Mouse (Mus musculus) gastrocnemius, postnatal 10 days (tissue): ENCODE results near the gene Hrk. TPM values are rescaled to one million over a fixed set of nuclear protein-coding genes. Genes with fewer than 3 reads are reported as not detected.

Source experiments
- DNase-seq: peaks from one replicate; pipeline ENCODE4 v3.0.0; 2021; ENCODE audit warnings: mixed read lengths
- total RNA-seq, 2 experiments: library from RNA; stranded (reverse); gene quantifications; 2 replicates each; pipeline ENCODE4 v1.2.3; 2021

Hrk gene
- total RNA-seq, 2 experiments from 2014 or later: 0.12 TPM; not detected in 1

DNA sequence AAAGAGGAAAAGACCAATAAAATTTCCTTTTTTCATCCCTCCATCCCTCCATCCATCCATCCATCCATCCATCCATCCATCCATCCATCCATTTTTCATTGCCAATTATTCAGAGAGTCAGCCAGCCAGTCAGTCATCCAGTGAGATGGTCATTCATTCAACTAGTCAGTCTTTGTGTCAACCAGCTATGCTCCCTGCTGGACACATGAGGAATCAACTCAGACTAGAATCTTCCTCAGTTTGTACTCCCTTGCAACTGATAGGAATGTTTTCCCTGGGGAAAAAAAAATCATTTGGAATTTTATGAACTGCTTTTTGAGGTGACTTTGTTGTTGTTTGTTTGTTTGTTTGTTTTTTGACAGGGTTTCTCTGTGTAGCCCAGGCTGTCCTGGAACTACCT is 1.0 kb downstream of the Hrk start:
- no peak for DNase-seq

DNA sequence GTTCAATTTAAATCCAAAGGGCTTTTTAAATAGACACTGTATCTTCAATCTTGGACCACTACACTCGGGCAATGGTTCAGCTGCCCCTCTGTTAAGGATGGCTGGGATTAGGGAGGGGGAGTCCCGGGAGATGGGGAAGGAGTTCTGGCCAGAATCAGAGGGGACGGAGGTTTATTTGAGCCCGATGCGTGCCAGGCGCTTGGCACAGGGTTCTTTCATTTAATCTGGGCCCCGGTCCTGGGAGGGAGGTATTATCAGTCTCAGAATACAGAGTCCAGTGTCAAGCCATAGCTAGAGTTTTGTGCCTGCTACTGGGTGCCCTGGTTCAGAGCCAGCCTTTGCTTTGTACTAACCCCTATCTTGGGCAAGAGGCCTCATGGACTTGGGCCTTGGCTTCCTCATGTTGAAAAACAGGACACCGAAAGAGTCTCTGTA is 3.1 kb downstream of the Hrk start:
- no peak for DNase-seq

DNA sequence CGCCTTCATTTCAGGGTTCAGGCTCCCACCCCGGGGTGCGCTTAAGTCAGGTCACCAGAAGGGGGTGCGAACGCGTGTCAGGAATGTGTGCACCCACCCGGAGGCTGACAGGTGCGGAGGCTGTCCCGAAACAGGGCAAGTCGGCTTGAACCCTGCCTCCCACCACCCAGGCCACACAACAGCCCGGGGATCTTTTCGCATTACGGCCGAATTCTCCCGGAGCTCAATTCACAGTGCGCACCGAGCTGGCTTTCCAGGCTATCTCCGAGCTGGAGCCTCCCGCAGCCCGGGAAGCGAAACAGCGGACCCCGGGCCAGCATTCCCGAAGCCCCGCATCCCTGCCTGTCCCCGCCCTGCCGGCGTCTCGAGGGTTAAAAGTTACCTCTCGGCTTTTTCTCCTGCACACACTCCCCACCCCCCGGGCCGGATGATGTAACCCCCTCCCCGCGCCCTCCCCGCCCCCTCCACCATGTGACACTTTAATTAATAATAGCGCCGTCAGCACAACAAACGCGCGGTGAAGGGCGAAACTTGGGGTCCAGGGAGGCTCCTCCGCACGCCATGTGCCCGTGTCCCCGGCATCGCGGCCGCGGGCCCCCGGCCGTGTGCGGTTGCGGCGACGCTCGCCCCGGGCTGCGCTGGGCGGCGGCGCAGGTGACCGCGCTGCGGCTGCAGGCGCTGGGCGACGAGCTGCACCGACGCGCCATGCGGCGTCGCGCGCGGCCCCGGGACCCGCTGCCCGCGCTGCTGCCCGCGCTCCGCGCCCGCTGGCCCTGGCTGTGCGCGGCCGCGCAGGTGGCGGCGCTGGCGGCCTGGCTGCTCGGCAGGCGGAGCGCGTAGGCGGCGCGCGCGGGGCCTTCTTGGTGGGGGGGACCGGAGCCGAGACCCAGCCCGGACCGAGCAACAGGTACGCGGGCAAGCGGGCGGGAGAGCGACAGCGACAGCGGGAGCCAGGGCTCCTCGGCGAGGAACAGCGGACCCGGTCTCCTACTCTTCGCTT is 5.1 kb downstream of the Hrk start:
- no peak for DNase-seq

DNA sequence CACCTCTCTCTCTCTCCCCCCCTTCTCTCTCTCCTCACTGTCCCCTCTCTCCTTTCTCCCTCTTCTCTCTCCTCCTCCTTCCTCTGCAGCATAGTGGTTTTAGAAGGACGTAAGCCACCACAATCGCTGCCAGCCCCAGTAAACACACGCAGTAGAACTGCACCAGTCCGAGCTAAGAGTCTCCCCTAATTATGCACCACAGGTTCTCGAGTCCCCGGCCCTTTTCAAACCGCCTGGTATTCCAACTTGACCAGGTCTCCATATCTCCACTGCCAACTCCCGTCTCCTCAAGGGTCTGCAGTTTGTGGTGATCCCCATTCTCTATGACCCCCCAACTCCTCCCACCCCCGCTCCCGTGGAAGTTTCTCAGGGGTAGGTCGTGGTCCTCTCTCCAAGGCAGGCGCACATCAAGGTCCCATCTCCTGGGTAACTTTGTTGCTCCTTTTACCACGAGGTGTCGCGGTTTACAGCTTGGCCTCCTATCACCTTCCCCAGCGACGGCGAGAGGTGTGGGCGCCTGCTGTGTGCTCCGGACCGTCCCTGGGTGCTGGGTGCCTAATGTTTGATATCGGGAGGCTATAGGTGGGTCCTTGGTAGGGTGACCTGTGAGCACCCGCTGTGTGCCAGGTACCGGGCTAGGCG is 6.6 kb downstream of the Hrk start:
- no peak for DNase-seq

DNA sequence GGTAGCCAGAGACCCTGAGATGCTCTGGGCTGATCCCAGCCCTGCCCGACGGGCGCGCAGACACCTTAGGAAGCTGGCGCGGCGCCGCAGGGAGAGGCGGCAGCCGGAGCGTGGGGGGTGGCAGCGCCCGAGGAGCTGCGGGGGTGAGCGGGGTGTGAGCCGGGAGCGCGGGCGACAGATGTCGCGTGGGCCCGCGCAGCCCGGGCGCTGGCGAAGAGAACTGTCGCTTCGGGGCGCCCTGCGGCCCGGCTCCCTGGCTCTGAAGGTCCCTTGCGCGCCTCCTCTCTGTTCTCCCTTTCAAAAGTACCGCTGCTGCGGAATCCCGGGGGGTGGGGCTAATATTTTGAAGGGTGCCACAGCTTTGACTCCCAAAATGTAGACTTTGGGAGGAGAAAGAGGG is 7.2 kb downstream of the Hrk start:
- no peak for DNase-seq

DNA sequence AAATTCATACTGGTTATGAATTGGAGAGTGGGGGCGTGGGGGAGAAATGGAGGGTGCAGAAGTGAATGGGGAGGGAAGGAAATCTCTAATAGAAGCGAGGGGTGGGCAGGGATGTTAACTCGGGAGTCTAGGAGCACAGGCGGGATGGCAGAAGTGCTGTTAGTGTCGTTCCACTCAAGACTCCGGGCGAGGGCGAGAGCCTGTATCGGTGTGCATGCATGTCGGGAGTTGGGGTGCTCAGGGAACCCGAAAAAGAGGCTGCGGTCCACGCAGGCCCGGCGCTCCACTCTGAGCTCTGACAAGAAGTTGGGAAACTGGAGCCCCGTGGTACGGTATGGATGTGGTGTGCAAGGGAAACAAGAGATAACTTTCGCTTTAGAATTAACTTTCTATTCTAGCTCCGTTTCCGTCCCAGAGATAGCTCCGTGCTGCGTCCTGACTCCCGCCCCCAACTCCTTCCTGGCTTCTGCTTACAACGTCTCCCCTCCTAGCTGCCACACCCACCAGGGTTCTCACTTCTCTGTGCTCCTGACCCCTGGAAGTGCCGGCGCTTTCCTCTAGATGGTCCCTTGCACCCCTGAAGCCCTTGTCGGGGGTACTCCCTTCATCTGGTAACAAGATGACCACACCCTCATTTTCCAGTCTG is 7.8 kb downstream of the Hrk start:
- DNase-seq: no peak

DNA sequence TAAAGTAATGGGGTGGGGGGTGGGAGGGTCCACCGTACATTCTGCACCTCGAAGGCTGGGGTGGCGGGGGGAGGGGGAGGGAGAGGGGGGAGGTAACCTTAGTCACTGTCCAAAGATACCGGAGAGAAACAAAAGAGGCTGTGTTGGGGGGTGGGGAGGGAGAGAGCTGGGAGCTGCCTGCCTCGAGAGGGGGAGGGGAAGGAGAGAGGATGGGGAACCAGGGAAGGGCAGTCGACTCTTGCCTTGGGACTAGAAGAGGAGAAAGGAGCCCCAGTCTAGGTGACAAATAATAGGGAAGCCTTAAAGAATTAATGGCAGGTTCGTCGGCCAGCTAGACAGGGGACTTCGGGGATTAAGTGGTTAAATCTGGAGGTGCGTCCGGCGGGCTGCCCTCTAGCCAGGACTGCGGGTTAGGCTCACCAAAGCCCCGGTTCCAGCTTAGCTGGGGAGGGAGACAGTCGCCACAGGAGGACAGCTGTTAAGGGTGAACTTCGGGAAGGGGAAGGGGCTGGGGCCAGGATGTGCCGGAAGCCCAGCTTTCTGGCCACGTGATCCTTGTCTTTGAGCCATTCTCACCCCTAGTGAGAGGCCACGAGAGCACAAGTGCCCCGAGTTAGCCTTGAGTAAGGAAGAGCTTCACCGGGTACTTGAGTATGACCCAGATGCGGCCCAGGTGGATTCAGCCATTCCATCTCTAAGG is 10.0 kb downstream of the Hrk start:
- DNase-seq: no peak

DNA sequence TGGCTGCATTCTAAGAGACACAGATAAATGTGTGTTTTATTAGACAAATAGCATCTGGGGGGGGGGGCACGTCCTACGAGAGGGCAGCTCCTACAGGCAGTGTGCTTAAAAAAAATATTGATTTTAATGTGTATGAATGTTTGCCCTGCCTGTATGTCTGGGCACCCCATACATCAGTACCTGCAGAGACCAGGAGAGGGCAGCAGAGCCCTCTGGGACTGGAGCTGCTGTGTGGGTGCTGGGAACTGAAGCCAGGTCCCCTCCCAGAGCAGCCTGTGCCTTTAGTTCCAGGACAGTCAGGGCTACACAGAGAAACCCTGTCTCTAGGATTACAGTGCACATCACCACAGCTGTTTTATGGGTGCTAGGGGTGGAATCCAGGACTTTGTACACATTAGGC is 10.7 kb downstream of the Hrk start:
- DNase-seq: no peak

DNA sequence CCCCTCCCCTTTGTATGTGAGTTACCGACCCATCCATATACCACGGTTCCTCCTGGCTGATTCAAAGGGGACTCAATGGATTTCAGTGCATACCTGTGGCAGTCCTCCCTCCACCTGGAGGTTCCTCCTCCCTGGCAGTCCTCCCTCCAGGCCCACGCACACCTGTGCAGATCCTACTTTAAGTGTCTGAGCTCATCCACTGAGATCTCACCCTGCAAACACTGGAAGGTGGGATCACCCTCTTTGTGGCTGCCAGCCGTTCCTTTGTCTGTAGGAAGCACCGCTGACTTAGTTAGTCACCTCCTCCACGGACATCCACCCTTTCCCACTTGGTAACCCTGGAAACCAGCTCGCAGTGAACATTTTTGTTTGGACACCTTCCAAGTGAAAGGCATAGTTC is 13.2 kb downstream of the Hrk start:
- no peak for DNase-seq

DNA sequence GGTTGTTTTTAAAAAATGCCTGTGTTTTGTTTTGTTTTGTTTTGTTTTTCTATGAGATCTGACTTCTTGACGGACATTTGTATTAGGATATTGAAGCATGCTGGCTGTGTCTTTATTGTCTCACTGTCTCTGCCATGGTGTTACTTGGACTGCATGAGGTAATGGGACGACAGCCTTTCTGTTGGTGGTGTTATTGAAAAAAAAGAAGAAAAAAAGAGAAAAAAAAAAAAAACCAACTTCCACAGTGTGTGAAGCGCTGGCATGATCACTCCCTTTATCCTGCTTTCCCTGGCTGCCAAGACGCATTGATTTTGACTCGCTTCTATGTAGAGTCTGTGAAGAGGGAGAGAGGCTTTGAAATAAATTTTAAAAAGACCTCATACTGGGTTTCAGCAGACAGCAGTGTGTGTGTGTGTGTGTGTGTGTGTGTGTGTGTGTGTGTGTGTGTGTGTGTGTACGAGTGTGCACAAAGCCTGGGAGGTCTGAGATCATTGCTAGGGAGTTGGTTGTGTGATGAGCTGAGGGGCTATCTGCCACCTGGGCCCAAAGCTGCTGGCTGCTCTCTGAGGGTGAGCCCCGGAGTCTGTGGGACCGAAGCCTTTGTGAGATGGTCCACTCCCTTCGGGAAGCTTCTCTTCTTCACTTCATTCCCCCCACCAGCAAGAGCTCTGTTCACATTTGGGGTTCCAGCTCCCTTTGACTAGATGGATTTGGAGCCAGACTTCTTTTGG is 22.6 kb downstream of the Hrk start:
- no peak for DNase-seq

DNA sequence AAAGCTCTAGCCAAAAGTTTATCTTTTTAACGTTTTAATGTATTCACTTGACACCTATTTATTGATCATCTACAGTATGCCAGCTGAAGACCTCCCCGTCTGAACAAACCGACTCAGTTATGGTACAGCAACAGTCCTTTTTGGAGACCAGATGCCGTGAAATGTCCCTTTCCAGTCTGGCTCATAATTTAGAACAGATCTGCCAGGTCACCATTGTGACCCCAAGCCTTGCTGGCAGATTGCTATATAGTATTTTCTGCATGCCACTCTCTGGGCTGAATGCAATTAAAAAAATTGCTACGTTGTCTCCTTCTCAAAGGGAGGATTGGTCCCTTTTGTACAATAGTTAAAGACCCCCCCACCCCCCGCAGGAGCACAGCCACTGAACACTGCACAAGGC is 23.9 kb downstream of the Hrk start:
- no peak for DNase-seq

DNA sequence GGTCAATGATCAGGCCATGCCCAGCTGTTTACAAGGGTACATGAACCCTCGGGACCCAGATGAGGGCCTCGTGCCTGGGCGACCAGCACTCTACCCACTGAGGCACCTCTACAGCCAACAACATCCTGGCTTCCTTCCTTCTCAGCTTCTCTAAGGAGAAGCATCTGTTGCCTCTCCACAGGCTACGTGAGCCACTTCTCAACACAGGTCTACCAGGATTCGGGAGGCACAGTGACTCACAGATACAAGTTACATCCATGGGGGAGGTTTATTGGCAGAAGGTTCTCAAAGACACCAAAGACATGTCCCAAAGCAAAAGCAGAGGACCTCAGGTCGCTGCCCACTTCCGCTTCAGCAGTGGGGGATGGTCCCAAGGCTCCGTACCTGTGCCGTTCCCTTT is 26.0 kb downstream of the Hrk start:
- DNase-seq: no peak

DNA sequence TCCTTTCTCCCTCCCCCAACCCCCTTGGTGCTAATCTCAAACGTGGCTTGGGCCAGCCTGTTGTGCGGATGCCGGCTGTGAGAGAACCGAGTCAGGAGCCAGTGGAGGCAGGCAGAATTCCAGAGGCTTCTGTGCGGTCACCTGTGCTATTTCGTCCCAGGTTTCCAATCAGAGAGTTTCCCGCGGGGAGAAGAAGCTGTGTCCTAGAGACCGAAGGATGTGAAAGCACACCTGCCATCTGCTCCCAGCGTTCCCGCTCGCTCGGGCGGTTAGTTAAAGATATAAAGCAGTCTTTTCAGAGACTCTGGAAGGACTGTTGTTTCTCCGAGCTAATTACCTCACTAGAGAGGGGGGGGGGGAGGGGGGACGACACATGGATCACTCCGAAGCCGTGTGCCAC is 27.8 kb downstream of the Hrk start:
- no peak for DNase-seq

DNA sequence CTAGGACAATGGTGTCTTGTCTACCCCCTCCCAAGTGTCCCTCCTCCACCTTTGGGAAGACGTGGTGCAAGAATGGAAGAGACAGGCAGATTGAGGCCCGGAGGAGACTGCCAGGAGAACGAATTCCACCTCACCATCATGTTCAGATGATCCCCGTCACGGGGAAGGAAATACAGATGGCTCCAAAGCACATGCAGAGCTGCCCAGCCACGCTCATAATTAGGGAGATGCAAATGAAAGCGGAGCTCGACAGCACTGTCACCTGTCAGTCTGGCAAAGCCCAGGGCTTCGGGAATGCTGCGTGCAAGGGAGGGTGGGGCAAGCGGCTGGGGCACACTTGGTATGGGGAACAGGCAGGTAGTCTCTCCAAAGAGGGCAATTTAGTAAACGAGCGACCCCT is 33.0 kb downstream of the Hrk start:
- no peak for DNase-seq

DNA sequence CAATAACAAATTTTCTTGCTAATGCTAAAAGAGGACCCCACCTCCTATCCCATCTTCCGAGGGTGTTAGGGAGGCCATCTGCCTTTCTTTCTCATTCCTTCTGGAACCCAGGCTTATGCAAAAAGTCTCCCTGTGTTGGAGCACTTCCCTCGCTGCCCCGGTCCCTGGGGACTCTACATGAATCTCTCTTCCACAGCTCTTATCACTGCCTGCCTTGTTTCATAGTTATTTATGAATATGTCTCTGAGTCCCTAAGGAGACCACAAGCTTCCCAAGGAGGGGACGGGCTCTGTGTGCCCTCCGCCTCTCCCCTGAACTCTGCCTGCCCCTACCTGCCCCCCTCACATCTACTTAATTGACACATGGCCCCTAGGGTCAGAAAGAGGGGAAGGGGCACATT is 35.2 kb downstream of the Hrk start:
- DNase-seq: no peak

DNA sequence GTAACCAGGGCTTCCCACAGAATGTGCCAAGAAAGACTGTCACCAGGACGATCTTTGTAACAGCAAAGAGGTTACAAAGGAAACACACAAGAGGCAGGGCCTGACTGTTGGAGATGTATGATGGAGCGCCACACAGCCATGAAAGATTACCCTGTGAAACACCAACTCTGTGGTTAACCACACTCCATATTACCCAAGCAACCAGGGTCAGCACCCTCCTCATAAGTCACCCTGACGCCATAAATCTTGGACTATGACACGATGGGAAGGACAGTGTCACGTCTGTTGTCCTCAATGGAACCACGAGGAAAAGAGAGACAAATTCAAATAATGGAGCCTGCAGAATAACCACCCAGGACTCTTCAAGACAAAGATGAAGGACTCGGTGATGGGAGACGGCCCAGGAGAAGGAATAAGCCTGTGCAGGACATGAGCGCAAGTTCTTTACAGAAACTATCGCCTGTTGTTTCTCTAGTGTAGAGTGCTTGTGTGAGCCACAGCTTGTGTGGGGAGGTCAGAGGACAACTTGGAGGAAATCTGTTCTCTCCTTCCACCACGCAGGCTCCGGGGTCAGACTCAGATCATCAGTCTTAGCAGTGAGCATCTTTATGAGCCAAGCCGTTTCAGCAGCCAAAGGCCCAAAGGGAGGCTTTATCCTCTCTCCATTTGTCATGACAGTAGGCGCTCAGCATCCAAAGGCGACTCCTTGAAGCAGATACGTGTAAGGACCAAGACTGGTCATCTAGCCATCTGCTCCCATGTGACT is 40.4 kb downstream of the Hrk start:
- no peak for DNase-seq

DNA sequence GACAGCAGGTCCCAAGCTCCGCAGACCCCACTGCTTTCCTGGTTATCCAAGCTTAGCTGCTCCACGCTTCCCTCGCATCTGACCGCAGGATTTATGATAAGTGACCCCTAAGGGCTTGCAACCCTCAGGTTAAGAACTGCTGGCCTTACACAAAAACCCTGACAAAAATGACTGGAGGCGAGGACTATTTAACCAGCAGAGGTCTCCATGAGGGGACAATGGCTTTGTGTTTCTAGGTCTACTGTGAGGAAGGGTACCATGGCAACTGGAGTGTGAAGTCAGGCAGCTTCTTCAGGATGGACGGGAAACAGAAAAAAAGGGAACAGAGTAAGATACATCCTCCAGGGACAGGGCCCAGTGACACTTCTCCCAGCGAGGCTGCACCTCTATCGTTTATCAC is 41.4 kb downstream of the Hrk start:
- DNase-seq: no peak

DNA sequence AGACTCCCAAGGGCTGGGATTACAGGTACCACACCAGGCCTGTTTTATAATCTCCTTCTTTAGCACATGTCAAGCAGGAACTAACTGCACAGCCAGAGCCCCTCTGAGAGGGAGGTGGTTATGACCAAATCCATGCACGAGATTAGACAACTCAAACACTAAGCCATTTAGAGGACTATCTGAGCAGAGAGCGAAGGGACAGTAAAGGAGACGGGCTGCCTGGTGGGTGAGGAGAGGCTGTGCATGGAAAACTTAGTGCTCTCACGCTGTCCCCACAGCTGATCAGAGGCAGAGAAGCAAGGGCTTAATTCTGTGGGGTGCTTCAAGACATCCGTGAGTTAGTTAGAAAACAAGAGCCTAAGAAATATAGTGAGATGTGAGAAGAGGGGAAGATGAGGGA is 49.6 kb downstream of the Hrk start:
- DNase-seq: no peak

DNA sequence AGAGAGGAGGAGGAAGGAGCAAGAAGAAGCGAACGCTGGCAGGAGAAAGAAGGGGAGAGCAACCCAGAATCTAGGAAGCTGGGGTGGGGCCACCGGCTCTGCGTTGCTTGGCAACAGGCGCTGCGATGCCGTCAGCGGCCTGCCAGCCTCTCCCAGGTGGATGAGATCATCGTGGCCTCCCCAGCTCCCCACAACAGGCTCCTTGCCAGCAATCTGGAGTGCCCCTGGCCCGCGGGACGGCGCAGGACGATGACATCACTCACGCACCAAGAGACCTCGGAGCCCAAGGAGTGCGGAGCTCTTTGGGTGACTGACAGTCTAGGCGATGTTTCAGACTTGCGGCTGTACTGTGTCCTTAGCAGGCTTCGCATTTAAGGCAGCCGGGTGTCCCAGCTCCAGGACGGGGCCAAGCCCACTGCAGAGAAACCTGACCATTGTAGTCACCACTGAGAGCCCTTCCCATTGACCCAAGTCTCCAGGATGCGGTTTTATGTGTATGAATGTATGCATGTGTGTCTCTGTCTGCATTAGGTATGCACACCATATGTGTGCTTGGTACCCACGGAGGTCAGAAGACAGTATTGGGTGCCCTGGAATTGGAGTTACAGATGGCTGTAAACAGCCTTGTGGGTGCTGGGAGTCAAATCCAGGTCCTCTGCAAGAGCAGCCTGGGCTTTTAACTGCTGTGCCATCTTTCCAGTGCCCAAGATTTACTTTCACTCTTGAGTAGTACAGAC is 50.1 kb downstream of the Hrk start:
- peak; percentile 53 for DNase-seq

DNA sequence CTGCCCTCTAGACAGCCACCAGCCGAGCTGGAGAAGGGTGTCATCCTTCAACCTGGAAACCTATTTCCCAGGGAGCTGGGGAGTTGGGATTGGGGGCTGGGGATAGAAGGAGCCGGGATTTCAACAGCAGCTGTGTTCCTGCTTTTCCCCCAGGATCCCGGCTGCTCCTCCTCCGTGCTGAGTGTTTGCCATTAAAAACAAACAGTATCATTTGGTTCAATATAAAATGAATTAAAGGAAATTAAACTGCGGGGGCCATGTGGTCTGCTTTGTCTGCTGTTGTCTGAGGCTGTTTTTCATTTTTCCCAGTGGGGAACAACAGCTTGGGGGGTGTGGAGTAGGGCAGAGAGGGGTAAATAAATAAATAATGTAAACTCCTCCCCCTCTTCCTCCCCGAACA is 53.0 kb downstream of the Hrk start:
- DNase-seq: no peak
